Mouse (Mus musculus) adrenal gland, postnatal 36 days (tissue): ENCODE results near the gene Caprin2. TPM values are rescaled to one million over a fixed set of nuclear protein-coding genes. Genes with fewer than 3 reads are reported as not detected.
A peak's percentile ranks its signal among the peaks of the same experiment; 100 is the strongest.

Experiments used
- DNase-seq, 2 experiments: peaks; one replicate each; pipeline ENCODE4 v3.0.0; 2021; ENCODE audit warnings: mixed read lengths in 1 of 2
- total RNA-seq, 2 experiments: library from RNA; stranded (reverse); gene quantifications; 2 replicates each; pipeline ENCODE4 v1.2.3; 2021

Gene Caprin2
- total RNA-seq, 2 experiments from 2014 or later, result 12.1 to 13.2 TPM

DNA sequence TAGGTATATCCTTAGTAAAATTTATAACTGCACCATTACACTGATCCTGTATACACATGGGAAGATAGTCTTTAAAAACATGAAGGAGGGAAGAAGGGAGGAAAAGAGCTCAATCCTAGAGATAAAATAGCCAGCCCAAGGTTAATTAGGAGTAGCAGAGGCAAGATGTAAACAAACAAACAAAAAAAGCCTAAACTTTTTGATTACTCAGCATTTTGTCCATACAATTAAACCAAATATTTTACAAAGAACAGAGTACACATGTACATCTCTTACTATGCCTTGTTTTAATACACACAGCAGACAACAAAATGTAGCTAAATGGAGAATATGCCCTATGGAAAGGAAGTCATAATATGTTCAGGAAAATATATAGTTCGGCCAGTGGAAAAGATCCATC is 54.3 kb downstream of the Caprin2 start:
- DNase-seq, result no peak

- no peak for DNase-seq
These were observed 57.6 kb downstream of the Caprin2 start for GRCm38 (mm10) chr6:148838460-148838859.

DNA sequence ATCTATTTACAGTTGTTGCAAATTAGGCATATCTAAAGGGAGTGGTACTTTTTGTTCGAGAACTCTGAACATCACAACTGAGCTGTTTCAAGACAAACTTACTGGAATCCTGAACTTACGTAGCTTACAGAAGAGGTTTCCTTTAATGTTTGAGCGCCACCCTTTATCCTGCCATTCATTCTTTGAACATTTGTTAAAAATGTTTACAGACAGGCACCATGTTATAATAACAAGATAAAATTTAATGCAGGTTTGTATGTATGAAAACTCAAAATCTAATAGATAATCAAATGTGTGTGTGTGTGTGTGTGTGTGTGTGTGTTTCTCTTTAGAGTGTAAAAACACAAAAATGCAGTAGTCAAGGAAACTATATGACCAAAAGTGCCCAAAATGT is 64.3 kb downstream of the Caprin2 start:
- no peak for DNase-seq

GRCm38 (mm10) chr6:148830748-148831727 is 65.0 kb downstream of the Caprin2 start, which contains the start of gene Ipo8:
Ipo8 (minus strand) TSS chr6:148831467.
- peak; percentile 93 for DNase-seq

DNA sequence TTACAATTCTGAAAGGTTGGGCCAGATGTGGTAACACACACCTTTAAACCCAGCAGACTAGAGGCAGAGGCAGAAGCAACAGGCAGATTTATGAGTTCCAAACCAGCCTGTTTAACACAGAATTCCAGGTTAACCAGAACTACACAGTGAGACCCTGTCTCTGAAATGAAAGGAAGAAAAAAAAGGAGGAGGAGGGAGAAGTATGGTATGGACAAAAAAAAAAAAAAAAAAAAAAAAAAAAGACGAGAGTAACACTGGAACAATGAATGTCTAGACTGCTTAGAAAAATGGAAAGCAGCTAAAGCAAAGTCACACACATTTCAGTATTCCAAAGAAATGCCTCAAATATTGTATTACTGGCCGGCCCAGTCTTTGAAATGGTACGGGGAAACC is 65.7 kb downstream of the Caprin2 start:
- no peak for DNase-seq

DNA sequence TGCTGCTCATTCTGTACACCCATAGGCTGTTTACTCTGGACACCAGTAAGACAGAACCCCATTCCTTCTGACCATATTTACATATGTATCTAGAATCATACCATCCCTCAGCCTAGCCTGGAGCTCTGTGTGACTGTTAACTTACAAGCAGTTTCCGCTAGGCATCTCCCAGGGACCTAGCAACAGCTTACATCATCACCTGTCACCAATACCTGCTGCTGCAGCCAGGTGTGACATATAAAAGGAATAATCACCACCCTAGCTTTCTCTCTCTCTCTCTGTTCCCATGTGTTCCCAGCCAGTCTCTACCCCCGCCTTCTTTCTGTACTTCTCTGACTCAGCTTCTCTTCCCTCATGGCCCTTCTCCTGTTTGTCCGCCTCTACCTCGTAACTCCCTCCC is 69.9 kb downstream of the Caprin2 start:
- no peak for DNase-seq

DNA sequence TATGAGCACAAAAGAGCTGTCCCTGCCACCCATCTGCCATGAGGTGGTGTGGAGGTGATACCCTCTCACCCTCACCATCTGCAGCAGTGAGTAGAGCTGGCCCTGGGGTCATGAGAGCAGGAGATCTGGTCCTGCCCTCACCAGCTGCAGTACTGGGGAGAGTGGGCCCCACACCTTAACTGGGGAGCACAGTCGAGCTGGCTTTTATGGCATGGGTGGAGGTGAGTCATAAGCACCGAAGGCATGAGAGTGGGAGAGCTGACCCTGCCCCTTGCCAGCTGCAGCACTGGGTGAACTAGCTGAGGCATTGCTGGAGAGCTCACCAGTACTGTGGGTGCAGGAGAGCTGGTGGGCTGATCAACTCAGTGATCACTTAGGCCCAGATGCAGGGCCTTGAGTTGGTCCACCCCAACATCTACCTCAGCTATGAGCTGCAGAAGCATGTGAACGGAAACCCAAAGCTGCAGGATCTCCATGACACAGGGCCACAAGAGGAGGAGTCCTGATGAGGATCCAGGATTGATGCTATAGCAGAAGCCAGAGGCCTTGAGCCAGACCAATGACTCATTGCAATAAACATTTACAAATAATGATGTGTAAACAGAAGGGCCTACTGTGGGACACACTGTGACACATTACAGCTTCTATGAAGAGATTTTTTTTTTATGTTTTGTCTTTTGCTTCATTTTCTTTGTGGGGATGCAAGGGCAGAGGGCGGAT is 77.3 kb downstream of the Caprin2 start:
- peak; percentile 12 to 21 for DNase-seq

DNA sequence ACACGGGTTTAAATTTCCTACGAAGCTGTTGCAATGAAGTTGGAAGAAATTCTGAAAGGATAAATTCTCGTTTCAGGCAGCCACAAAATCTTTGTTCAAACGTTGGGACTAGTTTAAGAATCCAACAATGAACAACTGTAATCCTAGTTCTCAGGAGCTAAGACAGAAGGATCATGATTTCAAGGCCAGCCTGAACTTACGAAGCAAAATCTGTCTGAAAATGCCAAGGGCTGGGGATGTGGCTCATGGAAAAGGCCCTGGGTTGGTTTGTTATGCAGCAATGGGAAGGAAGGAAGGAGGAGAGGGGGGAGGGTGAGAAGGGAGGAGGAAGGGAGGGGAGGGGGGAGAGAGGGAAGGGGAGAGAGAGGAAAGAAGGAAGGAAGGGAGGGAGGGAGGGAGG is 79.3 kb downstream of the Caprin2 start:
- DNase-seq, result peak; percentile 16 to 19

DNA sequence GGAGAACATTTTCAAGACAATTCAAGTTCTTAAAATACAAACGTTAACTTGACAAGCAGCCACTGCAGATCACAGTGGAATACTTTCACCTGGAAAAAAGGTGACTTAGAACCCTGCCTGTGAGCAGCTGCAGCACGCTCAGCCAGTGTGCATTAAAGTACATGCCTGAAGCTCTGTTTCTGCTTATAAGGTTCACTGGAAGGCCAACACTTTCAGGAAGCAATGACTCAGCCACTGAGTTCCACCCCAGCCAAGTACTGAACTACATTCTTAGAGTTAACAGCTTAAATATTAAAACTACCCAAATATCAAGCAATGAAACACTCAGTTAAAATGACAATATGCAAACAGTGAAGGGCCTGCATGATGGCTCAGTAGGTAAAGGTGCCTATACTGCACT is 84.9 kb downstream of the Caprin2 start:
- no peak for DNase-seq

- DNase-seq, result peak; percentile 15 to 18
These were observed 96.3 kb downstream of the Caprin2 start for GRCm38 (mm10) chr6:148799773-148800172.

DNA sequence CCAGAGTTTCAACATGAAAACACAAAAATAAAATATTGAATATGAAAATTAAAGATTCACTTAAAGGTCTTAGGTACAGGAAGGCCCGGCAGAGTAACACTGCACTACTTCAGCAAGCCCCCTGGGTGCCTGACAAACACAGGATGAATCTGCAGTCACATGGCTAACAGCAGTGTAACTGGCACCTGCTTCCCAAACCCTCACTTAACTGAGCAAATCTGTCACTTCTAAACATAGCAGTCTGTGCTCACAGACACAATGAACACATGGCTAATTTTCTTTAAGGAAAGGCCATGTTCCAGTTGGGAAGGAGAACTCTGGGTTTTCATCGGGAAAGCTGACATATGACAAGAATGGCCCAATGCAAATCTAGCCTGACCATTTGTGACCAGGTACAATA is 100.9 kb downstream of the Caprin2 start:
- no peak for DNase-seq

Other genes with a start within 250 kb of the Caprin2 start
- gene Ipo8, start 64.8 kb downstream of the Caprin2 start, total RNA-seq, result 10 to 100 TPM; 43.4 to 48.1 TPM
- 10 to 100 TPM; 21.5 to 35.0 TPM for gene Sinhcaf, start 50.2 kb upstream of the Caprin2 start, total RNA-seq
- gene Dennd5b, start 205.4 kb upstream of the Caprin2 start, total RNA-seq, result 10 to 100 TPM; 13.0 to 18.4 TPM
- not detected for gene Gm10203, start 233.9 kb upstream of the Caprin2 start, total RNA-seq
- 10 to 100 TPM; 17.6 to 28.1 TPM for gene Etfbkmt, start 243.6 kb upstream of the Caprin2 start, total RNA-seq